Mouse (Mus musculus): ENCODE results near the gene Hivep2. TPM values are rescaled to one million over a fixed set of nuclear protein-coding genes. Genes with fewer than 3 reads are reported as not detected.
A peak's percentile ranks its signal among the peaks of the same experiment; 100 is the strongest.

Gene Hivep2
- polyA plus RNA-seq, 2 experiments = 12.1 to 12.9 TPM

GRCm38 (mm10) chr10:13982769-13983381 is 17.0 kb downstream of the Hivep2 start:
- peak overlapping the region; percentile 80 for H3K4me2 ChIP-seq (replicated peaks; ENCODE audit: low read depth, low read length, severe bottlenecking)
- H3K27ac ChIP-seq (replicated peaks; ENCODE audit: low read depth, low read length) = peak overlapping the region; percentile 70; the same call in 1 of the 2 replicates
- H3K36me3 ChIP-seq (ENCODE audit: control insufficient read depth, insufficient read depth, low read length) = no peaks in the 10 kb centered on the region
- peak; percentile 65 for ATAC-seq (ENCODE audit: low FRiP score, low read depth)
- H3K9me3 ChIP-seq (ENCODE audit: control insufficient read depth, low read length) = no peaks in the 10 kb centered on the region
- peak overlapping the region; percentile 66 for H3K9ac ChIP-seq (ENCODE audit: low read depth, low read length, severe bottlenecking)
- WGBS = 3% methylated on average over 25 of the region's 34 CpGs
- peaks cover 7% of the 10 kb centered on the region; the same call in 1 of the 2 replicates for H3K4me1 ChIP-seq (ENCODE audit: control insufficient read depth, insufficient read depth, low read length)
- H3K27me3 ChIP-seq (ENCODE audit: control insufficient read depth, insufficient read depth, low read length) = no peaks in the 10 kb centered on the region
- H3K4me3 ChIP-seq (replicated peaks; ENCODE audit: low read length) = peak overlapping the region; percentile 48
- peak; percentile 32 for DNase-seq (ENCODE audit: low spot score)
- TF ChIP-seq POLR2A (IDR thresholded peaks at IDR 0.05; ENCODE audit: borderline replicate concordance, extremely low read depth, insufficient read depth, insufficient read length) = no peak

GRCm38 (mm10) chr10:13983631-13984030 is 17.8 kb downstream of the Hivep2 start:
- H3K4me2 ChIP-seq (replicated peaks; ENCODE audit: low read depth, low read length, severe bottlenecking) = no peak overlapping the region
- no peaks in the 10 kb centered on the region for H3K9me3 ChIP-seq (ENCODE audit: control insufficient read depth, low read length)
- H3K36me3 ChIP-seq (ENCODE audit: control insufficient read depth, insufficient read depth, low read length) = no peaks in the 10 kb centered on the region
- no peak overlapping the region for H3K27ac ChIP-seq (replicated peaks; ENCODE audit: low read depth, low read length)
- DNase-seq (ENCODE audit: low spot score) (no peak), ATAC-seq (ENCODE audit: low FRiP score, low read depth) (no peak)
- no peaks in the 10 kb centered on the region for H3K27me3 ChIP-seq (ENCODE audit: control insufficient read depth, insufficient read depth, low read length)
- peaks cover 7% of the 10 kb centered on the region; the same call in 1 of the 2 replicates for H3K4me1 ChIP-seq (ENCODE audit: control insufficient read depth, insufficient read depth, low read length)
- no peak overlapping the region for H3K9ac ChIP-seq (ENCODE audit: low read depth, low read length, severe bottlenecking)
- no peak overlapping the region for H3K4me3 ChIP-seq (replicated peaks; ENCODE audit: low read length)
- TF ChIP-seq POLR2A (IDR thresholded peaks at IDR 0.05; ENCODE audit: borderline replicate concordance, extremely low read depth, insufficient read depth, insufficient read length) = no peak
- 79% methylated on average over 12 of the region's 12 CpGs for WGBS

DNA sequence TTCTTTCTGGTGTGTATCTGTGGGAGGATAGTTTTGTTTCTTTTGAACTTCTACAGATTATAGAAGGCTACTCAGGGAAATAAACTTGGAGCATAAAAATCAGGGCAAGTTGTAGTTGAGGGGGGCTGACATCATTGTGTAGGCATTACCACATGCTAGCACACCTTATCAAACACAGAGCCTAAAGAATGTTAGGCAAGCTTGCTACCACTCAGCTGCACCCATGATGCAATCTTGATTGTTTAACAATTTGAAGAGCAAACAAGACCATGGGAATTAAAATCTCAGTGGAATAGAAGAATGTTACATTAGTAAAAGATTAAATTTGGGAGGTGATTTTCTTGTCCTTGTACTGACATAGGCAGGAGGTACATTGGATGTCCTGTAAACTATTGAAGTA is 18.4 kb downstream of the Hivep2 start:
- Histone ChIP-seq H3K9ac (ENCODE audit: low read depth, low read length, severe bottlenecking) (no peak overlapping the region), H3K27me3 (ENCODE audit: control insufficient read depth, insufficient read depth, low read length) (no peaks in the 10 kb centered on the region), H3K4me1 (ENCODE audit: control insufficient read depth, insufficient read depth, low read length) (peaks cover 7% of the 10 kb centered on the region; the same call in 1 of the 2 replicates), H3K4me3 (replicated peaks; ENCODE audit: low read length) (no peak overlapping the region), H3K4me2 (replicated peaks; ENCODE audit: low read depth, low read length, severe bottlenecking) (no peak overlapping the region), H3K9me3 (ENCODE audit: control insufficient read depth, low read length) (no peaks in the 10 kb centered on the region), H3K27ac (replicated peaks; ENCODE audit: low read depth, low read length) (no peak overlapping the region), H3K36me3 (ENCODE audit: control insufficient read depth, insufficient read depth, low read length) (no peaks in the 10 kb centered on the region)
- no peak for ATAC-seq (ENCODE audit: low FRiP score, low read depth)
- DNase-seq (ENCODE audit: low spot score) = no peak
- TF ChIP-seq POLR2A (IDR thresholded peaks at IDR 0.05; ENCODE audit: borderline replicate concordance, extremely low read depth, insufficient read depth, insufficient read length) = no peak

GRCm38 (mm10) chr10:13986539-13986938 is 20.7 kb downstream of the Hivep2 start:
- no peaks in the 10 kb centered on the region for H3K36me3 ChIP-seq (ENCODE audit: control insufficient read depth, insufficient read depth, low read length)
- H3K9ac ChIP-seq (ENCODE audit: low read depth, low read length, severe bottlenecking) = no peak overlapping the region
- H3K4me1 ChIP-seq (ENCODE audit: control insufficient read depth, insufficient read depth, low read length) = peaks cover 7% of the 10 kb centered on the region; the same call in 1 of the 2 replicates
- no peaks in the 10 kb centered on the region for H3K27me3 ChIP-seq (ENCODE audit: control insufficient read depth, insufficient read depth, low read length)
- DNase-seq (ENCODE audit: low spot score) = no peak
- H3K27ac ChIP-seq (replicated peaks; ENCODE audit: low read depth, low read length) = no peak overlapping the region
- WGBS = 96% methylated on average over 2 of the region's 2 CpGs
- no peaks in the 10 kb centered on the region for H3K9me3 ChIP-seq (ENCODE audit: control insufficient read depth, low read length)
- TF ChIP-seq POLR2A (IDR thresholded peaks at IDR 0.05; ENCODE audit: borderline replicate concordance, extremely low read depth, insufficient read depth, insufficient read length) = no peak
- no peak for ATAC-seq (ENCODE audit: low FRiP score, low read depth)
- H3K4me3 ChIP-seq (replicated peaks; ENCODE audit: low read length) = no peak overlapping the region
- H3K4me2 ChIP-seq (replicated peaks; ENCODE audit: low read depth, low read length, severe bottlenecking) = no peak overlapping the region

- Histone ChIP-seq H3K4me1 (ENCODE audit: control insufficient read depth, insufficient read depth, low read length) (peaks cover 7% of the 10 kb centered on the region; the same call in 1 of the 2 replicates), H3K27me3 (ENCODE audit: control insufficient read depth, insufficient read depth, low read length) (no peaks in the 10 kb centered on the region), H3K4me2 (replicated peaks; ENCODE audit: low read depth, low read length, severe bottlenecking) (no peak overlapping the region), H3K9me3 (ENCODE audit: control insufficient read depth, low read length) (no peaks in the 10 kb centered on the region), H3K27ac (replicated peaks; ENCODE audit: low read depth, low read length) (no peak overlapping the region), H3K4me3 (replicated peaks; ENCODE audit: low read length) (no peak overlapping the region), H3K36me3 (ENCODE audit: control insufficient read depth, insufficient read depth, low read length) (no peaks in the 10 kb centered on the region), H3K9ac (ENCODE audit: low read depth, low read length, severe bottlenecking) (no peak overlapping the region)
- DNase-seq (ENCODE audit: low spot score) (no peak), ATAC-seq (ENCODE audit: low FRiP score, low read depth) (no peak)
- WGBS = 65% methylated on average over 3 of the region's 3 CpGs
- no peak for TF ChIP-seq POLR2A (IDR thresholded peaks at IDR 0.05; ENCODE audit: borderline replicate concordance, extremely low read depth, insufficient read depth, insufficient read length)
Measured at GRCm38 (mm10) chr10:13987336-13987735, 21.5 kb downstream of the Hivep2 start.

Measured in limb, embryonic 14.5 days (tissue).